9 mouse cellular contexts compared by ENCODE assay signal in the genomic region with DNA sequence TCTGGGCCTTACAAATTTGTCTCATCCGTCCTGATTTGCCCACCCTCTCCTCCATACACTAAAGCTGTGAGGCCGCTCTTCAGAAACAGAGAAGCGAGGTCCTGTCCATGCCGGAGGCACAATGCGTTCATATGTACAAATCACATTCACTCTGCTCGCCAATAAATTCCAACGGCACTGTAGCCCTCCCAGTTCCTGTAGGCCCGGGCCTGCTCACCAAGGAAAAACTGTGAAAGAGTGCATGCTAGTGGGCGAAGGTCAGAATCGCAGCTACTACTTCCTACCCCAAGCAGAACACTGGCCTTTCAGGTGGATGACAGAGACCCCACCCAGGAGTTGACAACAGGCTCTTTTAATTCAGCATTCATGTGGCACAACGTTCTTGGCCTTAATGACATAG.
DNase-seq lines count a peak whose midpoint lies in the region; ATAC-seq and TF ChIP-seq lines count a peak whose summit lies in the region.
"Had no signal": no experiment of that assay in that cellular context is flagged by ENCODE, and none has a peak within 500 bp of the region (broad histone marks: within the 10 kb centered on the region; RNA-seq: fewer than 3 reads in every experiment).

No protein-coding gene starts in this region.

- H3K36me3 ChIP-seq in lung, postnatal 0 days (ENCODE audit: insufficient read depth, low read length), result no peaks in the 10 kb centered on the region
- no peaks in the 10 kb centered on the region for H3K36me3 ChIP-seq in liver, postnatal 0 days (replicated peaks; ENCODE audit: insufficient read depth, low read length)
- H3K36me3 ChIP-seq: embryonic facial prominence, embryonic 15.5 days had no signal

- H3K27ac ChIP-seq in lung, postnatal 0 days (ENCODE audit: low read length), result no peak overlapping the region
- no peak overlapping the region for H3K27ac ChIP-seq in liver, postnatal 0 days (ENCODE audit: low read depth)
- H3K27ac ChIP-seq: embryonic facial prominence, embryonic 15.5 days had no signal

- no peak for TF ChIP-seq EP300 in lung, postnatal 0 days (IDR thresholded peaks at IDR 0.05)
- TF ChIP-seq EP300 in liver, postnatal 0 days (IDR thresholded peaks at IDR 0.05; ENCODE audit: low read depth), result no peak

- no peak overlapping the region for H3K4me3 ChIP-seq in lung, postnatal 0 days (ENCODE audit: low read depth, low read length)
- no peak overlapping the region for H3K4me3 ChIP-seq in liver, postnatal 0 days (ENCODE audit: low read depth, low read length)
- H3K4me3 ChIP-seq: embryonic facial prominence, embryonic 15.5 days had no signal

- peak; percentile 53 for TF ChIP-seq CTCF in lung, postnatal 0 days (IDR thresholded peaks at IDR 0.05)
- TF ChIP-seq CTCF in liver, postnatal 0 days (IDR thresholded peaks at IDR 0.05; ENCODE audit: low read depth), result no peak

- no peak overlapping the region for H3K4me2 ChIP-seq in lung, postnatal 0 days (replicated peaks; ENCODE audit: low read depth, low read length)
- no peak overlapping the region for H3K4me2 ChIP-seq in liver, postnatal 0 days (ENCODE audit: low read depth, low read length)
- H3K4me2 ChIP-seq: embryonic facial prominence, embryonic 15.5 days had no signal

- 28% methylated on average over 11 of the region's 11 CpGs for WGBS in lung, postnatal 0 days
- WGBS in liver, postnatal 0 days (ENCODE audit: insufficient replicate concordance), result 43% methylated on average over 11 of the region's 11 CpGs

- no peak overlapping the region for H3K9ac ChIP-seq in lung, postnatal 0 days (replicated peaks; ENCODE audit: low read depth)
- no peak overlapping the region for H3K9ac ChIP-seq in liver, postnatal 0 days (replicated peaks)
- H3K9ac ChIP-seq: embryonic facial prominence, embryonic 15.5 days had no signal

- ATAC-seq in lung, postnatal 0 days, result no peak
- no peak for ATAC-seq in liver, postnatal 0 days

- H3K4me1 ChIP-seq in lung, postnatal 0 days (ENCODE audit: insufficient read depth, low read depth, low read length), result no peaks in the 10 kb centered on the region
- H3K4me1 ChIP-seq in liver, postnatal 0 days (ENCODE audit: insufficient read depth), result no peaks in the 10 kb centered on the region
- H3K4me1 ChIP-seq: embryonic facial prominence, embryonic 15.5 days had no signal

- peak; percentile 9 for DNase-seq in kidney, postnatal 14 days
- no peak for DNase-seq in kidney, adult 9 months
- DNase-seq in ZHBTc4 (ENCODE audit: low read depth, low spot score), result peak; percentile 66
- DNase-seq in fibroblast of lung, adult 2 months (ENCODE audit: low read depth), result peak; percentile 11
- peak; percentile 49 for DNase-seq in lung, postnatal 0 days (ENCODE audit: low spot score)
- DNase-seq in liver, postnatal 0 days, result no peak
- no peak for DNase-seq in layer of hippocampus, adult 9-11 months
- no peak for DNase-seq in urinary bladder, adult 18-20 months (ENCODE audit: low spot score in 2 of 2)

- no peaks in the 10 kb centered on the region for H3K9me3 ChIP-seq in lung, postnatal 0 days (ENCODE audit: low read length)
- no peaks in the 10 kb centered on the region for H3K9me3 ChIP-seq in liver, postnatal 0 days (ENCODE audit: low read length)
- H3K9me3 ChIP-seq: embryonic facial prominence, embryonic 15.5 days had no signal

- no peaks in the 10 kb centered on the region for H3K27me3 ChIP-seq in lung, postnatal 0 days (replicated peaks; ENCODE audit: insufficient read depth, low read length)
- H3K27me3 ChIP-seq in liver, postnatal 0 days (ENCODE audit: insufficient read depth, low read length), result no peaks in the 10 kb centered on the region
- H3K27me3 ChIP-seq: embryonic facial prominence, embryonic 15.5 days had no signal

Comparison
In these comparisons a context has a peak if more than half of its experiments do, and no peak if none do; other contexts are left out.
1. DNase-seq: peak in kidney, postnatal 14 days (single experiment), ZHBTc4 (single experiment), fibroblast of lung, adult 2 months (single experiment) and lung, postnatal 0 days (single experiment); none in kidney, adult 9 months (single experiment), liver, postnatal 0 days (single experiment), layer of hippocampus, adult 9-11 months (single experiment) and urinary bladder, adult 18-20 months (0 of 2).